Mouse (Mus musculus) CH12.LX (cell line): ENCODE results near the gene Mrnip. TPM values are rescaled to one million over a fixed set of nuclear protein-coding genes. Genes with fewer than 3 reads are reported as not detected.

Experiments
- DNase-seq: peaks from one replicate; pipeline ENCODE4 v3.0.0-alpha.2; 2013; ENCODE audit errors: extremely low read depth
- H3K27ac ChIP-seq: 2 replicates; pipeline ENCODE4 v1.5.1; 2012; ENCODE audit warnings: low read depth, mild to moderate bottlenecking, control low read depth, moderate library complexity; ENCODE audit not compliant: insufficient read depth
- H3K27me3 ChIP-seq: replicated peaks from 2 replicates; pipeline ENCODE3; 2012; ENCODE audit warnings: inconsistent platforms
- H3K36me3 ChIP-seq, 2 experiments: replicated peaks in 1 of 2; 2 replicates each; pipeline versions ENCODE3 to v1.6.1; 2012; ENCODE audit warnings: inconsistent platforms in 1 of 2, low read length in 1 of 2, mild to moderate bottlenecking in 1 of 2, mixed read lengths in 1 of 2, moderate library complexity in 1 of 2; ENCODE audit not compliant: control insufficient read depth in 1 of 2, insufficient read depth in 1 of 2
- H3K4me1 ChIP-seq, 2 experiments: 2 replicates each; pipeline ENCODE4 v1.6.1; 2012; ENCODE audit warnings: inconsistent platforms in 1 of 2, moderate library complexity in 1 of 2; ENCODE audit not compliant: insufficient read depth in 2 of 2, control insufficient read depth in 1 of 2
- H3K4me2 ChIP-seq: 2 replicates; pipeline ENCODE4 v1.6.1; 2012; ENCODE audit warnings: low read depth, mild to moderate bottlenecking, control low read depth; ENCODE audit not compliant: poor library complexity, insufficient read depth, severe bottlenecking
- H3K4me3 ChIP-seq, 3 experiments: fragments of 150-350 bp in 1 of 3; sonication (generic) in 1 of 3; replicated peaks in 1 of 3; 2 replicates each; pipeline versions ENCODE3 to v1.5.1; 2011 to 2012; ENCODE audit warnings: low read depth in 2 of 3, low read length in 2 of 3, mild to moderate bottlenecking in 2 of 3, moderate library complexity in 2 of 3, control low read depth in 1 of 3, improper control_type of control experiment in 1 of 3, inconsistent platforms in 1 of 3, mixed read lengths in 1 of 3; ENCODE audit not compliant: poor library complexity in 1 of 3
- H3K79me2 ChIP-seq: replicated peaks from 2 replicates; pipeline ENCODE4 v1.6.1; 2012; ENCODE audit warnings: mild to moderate bottlenecking, moderate library complexity; ENCODE audit not compliant: control insufficient read depth, poor library complexity, insufficient read depth, severe bottlenecking; ENCODE audit errors: extremely low read depth
- H3K9ac ChIP-seq: 2 replicates; pipeline ENCODE4 v1.6.1; 2012; ENCODE audit warnings: low read depth, mild to moderate bottlenecking, control low read depth, moderate library complexity; ENCODE audit not compliant: insufficient read depth
- H3K9me3 ChIP-seq: replicated peaks from 2 replicates; pipeline ENCODE3; 2012; ENCODE audit warnings: low read length, inconsistent platforms, mixed read lengths
- CTCF ChIP-seq, 2 experiments: IDR thresholded peaks in 1 of 2; conservative IDR thresholded peaks in 1 of 2; 2 replicates each; pipeline ENCODE4 v1.5.1; 2011 to 2012; ENCODE audit warnings: low read depth in 2 of 2, low read length in 2 of 2, improper control_type of control experiment in 1 of 2, inconsistent platforms in 1 of 2, mild to moderate bottlenecking in 1 of 2, moderate library complexity in 1 of 2
- E2F4 ChIP-seq: IDR thresholded peaks from 2 replicates; pipeline ENCODE4 v1.6.1; 2011; ENCODE audit warnings: low read depth, low read length, improper control_type of control experiment; ENCODE audit not compliant: insufficient replicate concordance
- ELF1 ChIP-seq: IDR thresholded peaks from 2 replicates; pipeline ENCODE4 v1.6.1; 2014; ENCODE audit warnings: low read depth, mild to moderate bottlenecking, inconsistent platforms, low read length, improper control_type of control experiment
- IRF4 ChIP-seq: IDR thresholded peaks from 2 replicates; pipeline ENCODE4 v1.6.1; 2014; ENCODE audit warnings: low read depth, mild to moderate bottlenecking, inconsistent platforms, low read length, improper control_type of control experiment
- KAT2A ChIP-seq: IDR thresholded peaks from 2 replicates; pipeline ENCODE4 v1.6.1; 2012; ENCODE audit warnings: low read length, improper control_type of control experiment, inconsistent platforms; ENCODE audit not compliant: insufficient replicate concordance
- MAX ChIP-seq: IDR thresholded peaks from 2 replicates; pipeline ENCODE4 v1.6.1; 2011; ENCODE audit warnings: low read length, improper control_type of control experiment
- MAZ ChIP-seq: IDR thresholded peaks from 2 replicates; pipeline ENCODE4 v1.6.1; 2012; ENCODE audit warnings: low read depth, mild to moderate bottlenecking, inconsistent platforms, low read length, improper control_type of control experiment, moderate library complexity
- MEF2A ChIP-seq: IDR thresholded peaks from 2 replicates; pipeline ENCODE4 v1.6.1; 2014; ENCODE audit warnings: low read depth, mild to moderate bottlenecking, inconsistent platforms, low read length, improper control_type of control experiment, borderline replicate concordance
- NRF1 ChIP-seq: IDR thresholded peaks from 2 replicates; pipeline ENCODE4 v1.6.1; 2014; ENCODE audit warnings: low read depth, mild to moderate bottlenecking, inconsistent platforms, low read length, improper control_type of control experiment, moderate library complexity
- POLR2A ChIP-seq: IDR thresholded peaks from 2 replicates; pipeline ENCODE4 v1.6.1; 2011; ENCODE audit warnings: low read depth, mild to moderate bottlenecking, improper control_type of control experiment, low read length
- POLR2AphosphoS2 ChIP-seq: IDR thresholded peaks from 2 replicates; pipeline ENCODE4 v1.6.1; 2011; ENCODE audit warnings: low read depth, low read length, improper control_type of control experiment
- SMC3 ChIP-seq: IDR thresholded peaks from 2 replicates; pipeline ENCODE4 v1.6.1; 2011; ENCODE audit warnings: low read depth, low read length, improper control_type of control experiment
- TBP ChIP-seq: conservative IDR thresholded peaks from 2 replicates; pipeline ENCODE4 v1.6.1; 2011; ENCODE audit warnings: low read depth, low read length, improper control_type of control experiment
- TCF12 ChIP-seq: IDR thresholded peaks from 2 replicates; pipeline ENCODE4 v1.6.1; 2014; ENCODE audit warnings: low read depth, mild to moderate bottlenecking, inconsistent platforms, low read length, improper control_type of control experiment
- UBTF ChIP-seq: IDR thresholded peaks from 2 replicates; pipeline ENCODE4 v1.6.1; 2012; ENCODE audit warnings: low read depth, mild to moderate bottlenecking, inconsistent platforms, low read length, improper control_type of control experiment, moderate library complexity
- USF1 ChIP-seq: IDR thresholded peaks from 2 replicates; pipeline ENCODE4 v1.6.1; 2014; ENCODE audit warnings: low read depth, mild to moderate bottlenecking, inconsistent platforms, low read length, improper control_type of control experiment
- ZKSCAN1 ChIP-seq: IDR thresholded peaks from 2 replicates; pipeline ENCODE4 v1.6.1; 2012; ENCODE audit warnings: low read depth, inconsistent platforms, low read length, improper control_type of control experiment, borderline replicate concordance
- dilution Hi-C: fragments of 300-500 bp; cut with MboI; formaldehyde crosslinking; loops from 2 replicates; pipeline ENCODE4 v1.14.3; 2020; ENCODE audit warnings: low sequenced_read_pairs; ENCODE audit not compliant: extremely low pct_unique_long_range_greater_than_20kb, extremely low pct_ligation_motif_present
- in situ Hi-C: fragments of 300-500 bp; cut with MboI; formaldehyde crosslinking; loops from 3 replicates; pipeline ENCODE4 v1.14.3; 2019; ENCODE audit warnings: low sequenced_read_pairs, low pct_ligation_motif_present, low pct_unique_long_range_greater_than_20kb, mixed read lengths
- polyA plus RNA-seq: library from polyadenylated mRNA; unstranded; fragments of >175 nt; gene quantifications from 2 replicates; pipeline ENCODE4 v1.2.1, GENCODE M21; 2012; ENCODE audit warnings: low read depth; ENCODE audit not compliant: insufficient read length
- total RNA-seq, 2 experiments: library from RNA; depleted of rRNA; stranded (reverse); fragments of 300-350 nt in 1 of 2; fragments of >200 nt in 1 of 2; gene quantifications; 2 replicates each; pipeline ENCODE4 v1.2.3; 2012 to 2014

The Mrnip gene
- total and polyA plus RNA-seq, 3 experiments: 22.5 to 36.7 (median 29.7) TPM

GRCm38 (mm10) chr11:50234606-50235005, 60.4 kb downstream of the Mrnip start:
- in situ Hi-C loops: no loop called here
- Histone ChIP-seq H3K4me2 (no peak overlapping the region), H3K9me3 (no peaks in the 10 kb centered on the region), H3K27me3 (no peaks in the 10 kb centered on the region), H3K79me2 (no peaks in the 10 kb centered on the region), H3K9ac (no peak overlapping the region), H3K36me3 (peaks cover 42 to 62% of the 10 kb centered on the region in 2 experiments), H3K4me1 (peaks cover 17 to 48% of the 10 kb centered on the region in 2 experiments), H3K27ac (no peak overlapping the region), H3K4me3 (no peak overlapping the region)
- DNase-seq: no peak
- TF ChIP-seq TCF12 (no peak), MEF2A (no peak), ELF1 (no peak), POLR2A (no peak), KAT2A (no peak), UBTF (no peak), ZKSCAN1 (no peak), MAX (no peak)
- dilution Hi-C loops: no loop called here

DNA sequence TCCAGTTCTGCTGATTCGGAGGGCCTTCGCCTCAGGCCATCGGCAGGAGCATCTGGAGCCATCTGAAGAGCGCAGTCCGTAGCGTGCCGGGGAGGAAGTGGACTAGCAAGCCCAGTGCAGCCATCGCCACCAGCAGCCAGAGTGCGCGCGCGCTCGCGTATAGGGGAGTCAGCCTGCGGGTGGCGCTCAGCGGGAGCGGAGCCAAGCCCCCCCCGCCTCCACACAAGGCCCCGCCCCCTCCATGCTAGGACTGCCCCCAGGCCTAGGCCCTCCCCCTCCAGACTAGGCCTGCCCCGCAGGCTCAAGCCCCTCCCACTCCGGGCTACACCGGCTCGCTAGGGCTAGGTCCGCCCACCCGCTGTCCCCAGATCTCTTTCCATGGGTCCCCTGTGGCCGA, 62.3 kb downstream of the Mrnip start:
- Histone ChIP-seq H3K27me3 (no peaks in the 10 kb centered on the region), H3K9ac (peak overlapping the region; percentile 50), H3K79me2 (no peaks in the 10 kb centered on the region), H3K4me3 (peak overlapping the region; percentile 56 to 70 (median 64)), H3K9me3 (no peaks in the 10 kb centered on the region), H3K4me1 (peaks cover 14 to 31% of the 10 kb centered on the region in 2 experiments), H3K36me3 (peaks cover 34 to 47% of the 10 kb centered on the region in 2 experiments), H3K27ac (no peak overlapping the region), H3K4me2 (peak overlapping the region; percentile 67)
- DNase-seq: peak; percentile 89
- in situ Hi-C loops (no loop called here), dilution Hi-C loops (no loop called here)
- TF ChIP-seq POLR2AphosphoS2: no peak
- 0 out of 2 replicates have a peak, but pooled peaks have one; percentile 28 for TF ChIP-seq IRF4
- no peak for TF ChIP-seq E2F4
- peak in 1 of 2 experiments; percentile 69; a peak in 2 of 4 replicates for TF ChIP-seq CTCF (conservative IDR thresholded peaks at IDR 0.05 in 1 of 2, IDR thresholded peaks at IDR 0.05 in 1 of 2; ENCODE audit: low read depth in 2 of 2, low read length in 2 of 2)
- TF ChIP-seq MAZ: peak; percentile 95
- peak; percentile 75 for TF ChIP-seq NRF1
- TF ChIP-seq MEF2A: no peak
- TF ChIP-seq UBTF: peak; percentile 13; the same call in 1 of the 2 replicates
- TF ChIP-seq USF1: no peak
- TF ChIP-seq SMC3: peak; percentile 38
- 0 out of 2 replicates have a peak, but pooled peaks have one; percentile 36 for TF ChIP-seq TBP
- TF ChIP-seq TCF12: peak; percentile 22; the same call in 1 of the 2 replicates
- peak; percentile 65; the same call in 1 of the 2 replicates for TF ChIP-seq POLR2A
